9 mouse cellular contexts compared by ENCODE assay signal in genomic region chr4:148038079-148038599, GRCm38 (mm10). TPM values are rescaled to one million over a fixed set of nuclear protein-coding genes. Genes with fewer than 3 reads are reported as not detected.
A peak's percentile ranks its signal among the peaks of the same experiment; 100 is the strongest.
DNase-seq lines count a peak whose midpoint lies in the region; ATAC-seq lines count a peak whose summit lies in the region.
"Had no signal": no experiment of that assay in that cellular context is flagged by ENCODE, and none has a peak within 500 bp of the region (broad histone marks: within the 10 kb centered on the region; RNA-seq: fewer than 3 reads in every experiment).

No protein-coding gene starts in this region.

- WGBS in kidney, embryonic 14.5 days = 9% methylated on average over 26 of the region's 26 CpGs
- 6% methylated on average over 26 of the region's 26 CpGs for WGBS in hindbrain, embryonic 14.5 days
- 6% methylated on average over 26 of the region's 26 CpGs for WGBS in midbrain, embryonic 14.5 days

- H3K36me3 ChIP-seq in kidney, embryonic 14.5 days (ENCODE audit: control insufficient read depth, insufficient read depth, low read length) = peaks cover 16% of the 10 kb centered on the region
- H3K36me3 ChIP-seq in hindbrain, embryonic 14.5 days (replicated peaks; ENCODE audit: control insufficient read depth, insufficient read depth) = peaks cover 33% of the 10 kb centered on the region
- peaks cover 24% of the 10 kb centered on the region for H3K36me3 ChIP-seq in midbrain, embryonic 14.5 days (ENCODE audit: control insufficient read depth, insufficient read depth, low read length)

- DNase-seq in kidney, postnatal 4 days = no peak
- DNase-seq in brain, adult 2 months (ENCODE audit: low read depth, low spot score) = peak; percentile 56
- DNase-seq in hindbrain, embryonic 14.5 days (ENCODE audit: low spot score) = peak; percentile 31
- DNase-seq in midbrain, embryonic 14.5 days = no peak
- no peak for DNase-seq in adrenal gland, postnatal 14 days
- no peak for DNase-seq in Muller cell, postnatal 12 days (ENCODE audit: inconsistent ontology term)
- DNase-seq in right cerebral cortex, postnatal 4 days = no peak

- peaks cover 31% of the 10 kb centered on the region for H3K4me1 ChIP-seq in kidney, embryonic 14.5 days (ENCODE audit: control insufficient read depth, insufficient read depth, low read length)
- peaks cover 50% of the 10 kb centered on the region for H3K4me1 ChIP-seq in hindbrain, embryonic 14.5 days (replicated peaks; ENCODE audit: control insufficient read depth, insufficient read depth, low read length)
- H3K4me1 ChIP-seq in midbrain, embryonic 14.5 days (ENCODE audit: control insufficient read depth, insufficient read depth, low read length) = peaks cover 43% of the 10 kb centered on the region

- peak overlapping the region; percentile 62; the same call in 1 of the 2 replicates for H3K27ac ChIP-seq in kidney, embryonic 14.5 days (ENCODE audit: low read depth, low read length)
- H3K27ac ChIP-seq in hindbrain, embryonic 14.5 days = peak overlapping the region; percentile 93
- H3K27ac ChIP-seq in midbrain, embryonic 14.5 days (replicated peaks; ENCODE audit: low read depth, low read length) = peak overlapping the region; percentile 91

- peak overlapping the region; percentile 86 for H3K4me3 ChIP-seq in kidney, embryonic 14.5 days (ENCODE audit: low read length)
- peak overlapping the region; percentile 83 for H3K4me3 ChIP-seq in hindbrain, embryonic 14.5 days (replicated peaks; ENCODE audit: low read length)
- H3K4me3 ChIP-seq in midbrain, embryonic 14.5 days (replicated peaks; ENCODE audit: low read depth, low read length) = peak overlapping the region; percentile 91

- no peaks in the 10 kb centered on the region for H3K27me3 ChIP-seq in kidney, embryonic 14.5 days (ENCODE audit: control insufficient read depth, insufficient read depth, low read length)
- no peaks in the 10 kb centered on the region for H3K27me3 ChIP-seq in hindbrain, embryonic 14.5 days (ENCODE audit: control insufficient read depth, insufficient read depth, low read length)
- H3K27me3 ChIP-seq in midbrain, embryonic 14.5 days (ENCODE audit: control insufficient read depth, insufficient read depth, low read length) = no peaks in the 10 kb centered on the region

- H3K9me3 ChIP-seq in kidney, embryonic 14.5 days (ENCODE audit: control insufficient read depth, low read length) = no peaks in the 10 kb centered on the region
- no peaks in the 10 kb centered on the region for H3K9me3 ChIP-seq in hindbrain, embryonic 14.5 days (ENCODE audit: control insufficient read depth, low read length)
- no peaks in the 10 kb centered on the region for H3K9me3 ChIP-seq in midbrain, embryonic 14.5 days (ENCODE audit: control insufficient read depth, low read length)

- peak overlapping the region; percentile 72 for H3K9ac ChIP-seq in kidney, embryonic 14.5 days (ENCODE audit: low read depth, low read length)
- peak overlapping the region; percentile 74 for H3K9ac ChIP-seq in hindbrain, embryonic 14.5 days
- H3K9ac ChIP-seq in midbrain, embryonic 14.5 days (replicated peaks; ENCODE audit: low read length) = peak overlapping the region; percentile 84

- H3K4me2 ChIP-seq in kidney, embryonic 14.5 days (replicated peaks; ENCODE audit: low read depth, low read length) = peak overlapping the region; percentile 72
- H3K4me2 ChIP-seq in hindbrain, embryonic 14.5 days (replicated peaks) = peak overlapping the region; percentile 72
- peak overlapping the region; percentile 72 for H3K4me2 ChIP-seq in midbrain, embryonic 14.5 days (ENCODE audit: low read length)

- ATAC-seq in kidney, embryonic 14.5 days (ENCODE audit: low FRiP score, low TSS enrichment) = no peak
- no peak for ATAC-seq in hindbrain, embryonic 14.5 days (ENCODE audit: low FRiP score)
- no peak for ATAC-seq in midbrain, embryonic 14.5 days (ENCODE audit: low FRiP score, low TSS enrichment)

RNA-seq across cellular contexts. Expression of gene Clcn6, which starts 0.5 kb away (rescaled TPM):
- 4.0 and 6.0 TPM in 2 replicates for polyA plus RNA-seq in kidney, embryonic 14.5 days (2014; fragmentation: Nextera tagmentation; extraction: Ambion mirVana)
- polyA plus RNA-seq in hindbrain, embryonic 14.5 days (2014; fragmentation: Nextera tagmentation; extraction: Ambion mirVana) = 24.8 and 28.7 TPM in 2 replicates
- 26.4 and 26.9 TPM in 2 replicates for polyA plus RNA-seq in midbrain, embryonic 14.5 days (2014; fragmentation: Nextera tagmentation; extraction: Ambion mirVana)
- 9.7 and 12.0 TPM in 2 replicates for total RNA-seq in adrenal gland, postnatal 14 days (2021)

RNA-seq across cellular contexts. Expression of gene Mthfr, which starts 0.7 kb away (rescaled TPM):
- 11.8 and 19.7 TPM in 2 replicates for polyA plus RNA-seq in kidney, embryonic 14.5 days (2014; fragmentation: Nextera tagmentation; extraction: Ambion mirVana)
- 17.4 and 18.7 TPM in 2 replicates for polyA plus RNA-seq in hindbrain, embryonic 14.5 days (2014; fragmentation: Nextera tagmentation; extraction: Ambion mirVana)
- 16.9 and 25.4 TPM in 2 replicates for polyA plus RNA-seq in midbrain, embryonic 14.5 days (2014; fragmentation: Nextera tagmentation; extraction: Ambion mirVana)
- total RNA-seq in adrenal gland, postnatal 14 days (2021) = 42.6 and 46.6 TPM in 2 replicates

RNA-seq across cellular contexts. Expression of gene Nppa, which starts 37.6 kb away (rescaled TPM):
- 0.45 TPM in 1 of 2 replicates, not detected in the other for polyA plus RNA-seq in kidney, embryonic 14.5 days (2014; fragmentation: Nextera tagmentation; extraction: Ambion mirVana)
- polyA plus RNA-seq in hindbrain, embryonic 14.5 days (2014; fragmentation: Nextera tagmentation; extraction: Ambion mirVana) = 2.4 TPM in 2 replicates
- polyA plus RNA-seq in midbrain, embryonic 14.5 days (2014; fragmentation: Nextera tagmentation; extraction: Ambion mirVana) = 2.9 and 4.1 TPM in 2 replicates
- total RNA-seq in adrenal gland, postnatal 14 days (2021) = not detected in 2 replicates
- total RNA-seq: hematopoietic stem cell, adult 5-6 weeks had no signal

RNA-seq across cellular contexts. Expression of gene Agtrap, which starts 49.7 kb away (rescaled TPM):
- 17.4 and 22.8 TPM in 2 replicates for polyA plus RNA-seq in kidney, embryonic 14.5 days (2014; fragmentation: Nextera tagmentation; extraction: Ambion mirVana)
- polyA plus RNA-seq in hindbrain, embryonic 14.5 days (2014; fragmentation: Nextera tagmentation; extraction: Ambion mirVana) = 5.3 and 6.6 TPM in 2 replicates
- polyA plus RNA-seq in midbrain, embryonic 14.5 days (2014; fragmentation: Nextera tagmentation; extraction: Ambion mirVana) = 3.7 and 6.3 TPM in 2 replicates
- 45.1 and 45.2 TPM in 2 replicates for total RNA-seq in adrenal gland, postnatal 14 days (2021)

RNA-seq across cellular contexts. Expression of gene Nppb, which starts 52.6 kb away (rescaled TPM):
- polyA plus RNA-seq in kidney, embryonic 14.5 days (2014; fragmentation: Nextera tagmentation; extraction: Ambion mirVana) = not detected in 2 replicates
- polyA plus RNA-seq in hindbrain, embryonic 14.5 days (2014; fragmentation: Nextera tagmentation; extraction: Ambion mirVana) = 0.25 TPM in 1 of 2 replicates, not detected in the other
- polyA plus RNA-seq in midbrain, embryonic 14.5 days (2014; fragmentation: Nextera tagmentation; extraction: Ambion mirVana) = not detected in 2 replicates
- total RNA-seq in adrenal gland, postnatal 14 days (2021) = not detected in 2 replicates
- total RNA-seq: hematopoietic stem cell, adult 5-6 weeks had no signal

Comparison
In these comparisons a context has a peak if more than half of its experiments do, and no peak if none do; other contexts are left out.
1. DNase-seq: peak in brain, adult 2 months (single experiment) and hindbrain, embryonic 14.5 days (single experiment); none in kidney, postnatal 4 days (0 of 2), midbrain, embryonic 14.5 days (single experiment), adrenal gland, postnatal 14 days (single experiment), Muller cell, postnatal 12 days (single experiment) and right cerebral cortex, postnatal 4 days (single experiment).
2. Peak in every context shown above with its lines, with median percentiles within 50 percentile points of each other: H3K27ac ChIP-seq, H3K4me2 ChIP-seq, H3K4me3 ChIP-seq and H3K9ac ChIP-seq.